Mouse (Mus musculus) c-Kit-positive CD71-positive TER-119-positive erythroid progenitor cells, embryonic 14.5 days (primary cell): ENCODE measurements around the gene Pira2.
"Not testable (repeated sequence)": the region's sequence is repeated elsewhere in the genome, so short reads cannot be mapped to it uniquely, and the experiment has no call there.

ENCODE experiments used
- DNase-seq: peaks from one replicate; pipeline ENCODE4 v3.0.0-alpha.2; 2013; ENCODE audit warnings: low spot score

Pira2 gene

DNA sequence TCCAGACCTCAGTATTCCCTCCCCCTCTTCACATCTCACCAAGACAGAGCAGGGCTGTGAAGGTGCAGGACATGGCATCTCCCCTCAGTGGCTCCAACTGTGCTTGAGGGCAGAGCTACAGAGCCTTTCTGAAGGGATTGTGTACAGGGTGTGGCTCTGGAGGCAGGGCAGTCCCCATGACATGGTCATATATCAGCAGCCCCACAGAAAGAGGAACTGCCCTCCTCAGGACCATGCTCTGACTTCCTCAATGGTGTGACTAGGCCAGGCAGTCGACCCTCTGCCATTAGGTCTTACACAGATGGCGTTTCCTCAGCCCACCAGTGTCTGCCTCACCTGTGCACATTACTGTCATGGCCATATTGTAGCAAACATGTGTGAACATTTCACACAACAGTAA, at the start of gene Pira2:
Gene Pira2, minus strand, starts transcription at position 101 of the 400 bp plus-strand sequence.
- DNase-seq = not testable (repeated sequence)

DNA sequence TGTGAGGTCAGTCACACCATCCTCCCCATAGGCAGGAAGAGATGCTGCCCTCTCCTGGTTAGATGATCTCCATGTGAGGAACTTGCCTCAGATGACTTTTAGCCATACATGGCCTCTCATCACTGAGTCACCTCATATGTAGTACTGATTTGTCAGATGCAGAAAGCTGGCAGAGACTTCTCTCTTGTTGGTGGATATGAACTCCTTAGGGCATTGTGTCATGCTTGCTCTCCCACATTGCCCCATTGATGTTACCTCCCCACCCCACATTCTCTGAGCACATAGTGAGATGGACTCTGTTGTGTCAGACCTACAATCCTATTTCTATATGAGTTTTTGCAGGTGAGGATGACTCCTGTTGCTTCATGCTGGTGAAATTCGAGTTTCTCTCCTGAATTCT, 30.2 kb upstream of the Pira2 start:
- DNase-seq = not testable (repeated sequence)

DNA sequence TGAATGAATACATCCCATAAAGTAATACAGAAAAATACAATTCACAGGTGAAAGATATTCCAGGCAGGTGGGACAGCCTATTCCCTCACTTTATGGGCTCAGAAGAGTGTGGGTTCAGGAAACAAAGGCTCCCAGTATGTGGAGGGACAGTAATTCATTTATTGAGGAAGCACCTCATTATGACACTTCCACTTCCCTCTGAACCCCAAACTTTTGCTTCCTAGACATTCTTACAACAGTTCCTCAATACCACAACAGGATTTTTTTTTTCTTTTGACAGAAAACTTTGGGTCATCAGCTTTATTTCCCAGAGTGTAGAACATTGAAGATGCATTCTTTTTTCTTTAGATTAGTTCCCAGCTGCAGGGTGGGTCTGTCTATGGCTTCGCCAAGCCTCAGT, 7.0 kb downstream of the Pira2 start:
- DNase-seq = not testable (repeated sequence)

DNA sequence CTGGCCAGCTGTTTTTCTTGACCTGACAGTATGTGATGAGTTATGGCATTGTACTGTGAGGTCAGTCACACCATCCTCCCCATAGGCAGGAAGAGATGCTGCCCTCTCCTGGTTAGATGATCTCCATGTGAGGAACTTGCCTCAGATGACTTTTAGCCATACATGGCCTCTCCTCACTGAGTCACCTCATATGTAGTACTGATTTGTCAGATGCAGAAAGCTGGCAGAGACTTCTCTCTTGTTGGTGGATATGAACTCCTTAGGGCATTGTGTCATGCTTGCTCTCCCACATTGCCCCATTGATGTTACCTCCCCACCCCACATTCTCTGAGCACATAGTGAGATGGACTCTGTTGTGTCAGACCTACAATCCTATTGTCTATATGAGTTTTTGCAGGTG, 14.2 kb downstream of the Pira2 start:
- DNase-seq = not testable (repeated sequence)

DNA sequence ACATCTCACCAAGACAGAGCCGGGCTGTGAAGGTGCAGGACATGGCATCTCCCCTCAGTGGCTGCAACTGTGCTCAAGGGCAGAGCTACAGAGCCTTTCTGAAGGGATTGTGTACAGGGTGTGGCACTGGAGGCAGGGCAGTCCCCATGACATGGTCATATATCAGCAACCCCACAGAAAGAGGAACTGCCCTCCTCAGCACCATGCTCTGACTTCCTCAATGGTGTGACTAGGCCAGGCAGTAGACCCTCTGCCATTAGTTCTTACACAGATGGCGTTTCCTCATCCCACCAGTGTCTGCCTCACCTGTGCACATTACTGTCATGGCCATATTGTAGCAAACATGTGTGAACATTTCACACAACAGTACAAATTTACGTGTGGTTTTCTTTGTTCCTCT, 19.3 kb downstream of the Pira2 start, which contains the start of gene Gm15448:
Gene Gm15448, minus strand, starts transcription at position 89 of the 400 bp plus-strand sequence.
- not testable (repeated sequence) for DNase-seq

DNA sequence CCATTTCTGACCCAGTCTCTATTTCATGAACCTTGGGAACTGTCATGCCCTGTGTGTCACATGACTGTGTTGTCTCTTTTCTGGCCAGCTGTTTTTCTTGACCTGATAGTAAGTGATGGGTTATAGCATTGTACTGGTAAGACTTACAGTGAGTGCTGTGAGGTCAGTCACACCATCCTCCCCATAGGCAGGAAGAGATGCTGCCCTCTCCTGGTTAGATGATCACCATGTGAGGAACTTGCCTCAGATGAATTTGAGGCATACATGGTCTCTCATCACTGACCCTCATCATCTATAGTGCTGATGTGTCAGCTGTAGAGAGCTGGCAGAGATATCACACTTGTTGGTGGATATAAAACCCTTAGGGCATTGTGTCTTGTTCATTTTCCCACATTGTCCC, 32.9 kb downstream of the Pira2 start:
- not testable (repeated sequence) for DNase-seq

DNA sequence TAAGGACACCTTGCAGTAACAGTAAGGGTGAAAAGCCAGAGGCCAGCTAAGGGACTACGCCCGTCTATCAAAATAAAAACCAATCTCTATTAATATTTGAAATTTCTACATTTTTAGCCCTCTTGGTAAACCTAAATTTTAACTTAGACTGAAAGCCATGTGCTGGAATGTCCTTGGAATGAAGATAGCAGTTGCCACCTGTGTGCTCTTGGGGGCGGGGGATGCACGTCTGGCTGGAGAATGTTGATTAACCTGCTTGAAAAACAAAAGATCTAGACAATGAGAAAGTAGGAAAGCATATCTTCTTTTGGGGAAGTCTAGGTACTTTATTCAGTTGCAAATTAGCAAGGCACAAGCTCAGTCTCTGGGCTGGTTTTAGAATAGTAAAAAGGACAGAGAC, 41.9 kb downstream of the Pira2 start:
- not testable (repeated sequence) for DNase-seq

DNA sequence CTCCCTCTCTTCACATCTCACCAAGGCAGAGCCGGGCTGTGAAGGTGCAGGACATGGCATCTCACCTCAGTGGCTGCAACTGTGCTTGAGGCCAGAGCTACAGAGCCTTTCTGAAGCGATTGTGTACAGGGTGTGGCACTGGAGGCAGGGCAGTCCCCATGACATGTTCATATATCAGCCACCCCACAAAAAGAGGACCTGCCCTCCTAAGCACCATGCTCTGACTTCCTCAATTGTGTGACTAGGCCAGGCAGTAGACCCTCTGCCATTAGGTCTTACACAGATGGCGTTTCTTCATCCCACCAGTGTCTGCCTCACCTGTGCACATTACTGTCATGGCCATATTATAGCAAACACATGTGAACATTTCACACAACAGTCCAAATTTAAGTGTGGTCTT, 44.9 kb downstream of the Pira2 start:
- DNase-seq = not testable (repeated sequence)

DNA sequence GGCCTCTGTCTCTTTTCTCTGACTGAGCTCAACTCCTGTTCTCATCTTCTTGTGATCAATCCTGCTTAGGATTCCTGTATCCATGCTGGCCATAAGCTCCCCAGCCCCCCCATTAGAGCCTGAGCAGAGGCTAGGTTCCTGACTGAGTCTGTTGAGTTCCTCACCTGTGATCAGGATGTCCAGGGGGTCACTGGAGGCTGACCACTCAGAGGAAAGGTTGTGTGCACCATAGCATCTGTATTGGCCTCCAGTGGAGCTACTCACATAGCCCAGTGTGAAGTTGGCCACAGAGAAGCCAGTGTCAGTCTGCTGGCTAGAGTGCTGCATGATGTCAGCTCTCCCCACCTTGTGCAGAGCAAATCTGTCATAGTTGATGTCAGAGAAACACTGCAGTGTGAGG, 48.6 kb downstream of the Pira2 start:
- DNase-seq = not testable (repeated sequence)
